Mouse (Mus musculus): ENCODE results near the gene Slc12a8. TPM values are rescaled to one million over a fixed set of nuclear protein-coding genes. Genes with fewer than 3 reads are reported as not detected.
"Not testable (repeated sequence)": the region's sequence is repeated elsewhere in the genome, so short reads cannot be mapped to it uniquely, and the experiment has no call there.

Slc12a8 gene
- polyA plus RNA-seq (2015; fragmentation: Nextera tagmentation; extraction: Ambion mirVana) = 0.05 and 0.09 TPM in 2 replicates

- Histone ChIP-seq H3K27me3 (peaks cover 20% of the 10 kb centered on the region), H3K4me1 (replicated peaks) (0 out of 2 replicates have a peak, but pooled peaks cover 3% of the 10 kb centered on the region), H3K36me3 (replicated peaks) (no peaks in the 10 kb centered on the region), H3K9ac (no peak within 1 kb of the TSS), H3K4me3 (replicated peaks) (no peak within 1 kb of the TSS), H3K27ac (replicated peaks) (no peak within 1 kb of the TSS), H3K4me2 (peak within 1 kb of the TSS; percentile 53), H3K9me3 (replicated peaks) (no peaks in the 10 kb centered on the region)
- WGBS (ENCODE audit: insufficient replicate concordance) = 10% methylated on average over 27 of the region's 27 CpGs
- ATAC-seq (ENCODE audit: insufficient read depth) = no peak
Observed at GRCm38 (mm10) chr16:33516807-33517565, at the start of gene Slc12a8. Slc12a8 (plus strand) TSS chr16:33517328.

GRCm38 (mm10) chr16:33467451-33467850, 49.7 kb upstream of the Slc12a8 start:
- Histone ChIP-seq H3K4me3 (replicated peaks) (no peak overlapping the region), H3K27ac (replicated peaks) (no peak overlapping the region), H3K36me3 (replicated peaks) (peaks cover 10% of the 10 kb centered on the region; the same call in 1 of the 2 replicates), H3K9me3 (replicated peaks) (no peaks in the 10 kb centered on the region), H3K27me3 (no peaks in the 10 kb centered on the region), H3K4me2 (no peak overlapping the region), H3K4me1 (replicated peaks) (peaks cover 6% of the 10 kb centered on the region; the same call in 1 of the 2 replicates), H3K9ac (no peak overlapping the region)
- ATAC-seq (ENCODE audit: insufficient read depth) = no peak
- 65% methylated on average over 6 of the region's 6 CpGs for WGBS (ENCODE audit: insufficient replicate concordance)

- H3K27me3 ChIP-seq = no peaks in the 10 kb centered on the region
- H3K36me3 ChIP-seq (replicated peaks) = peaks cover 10% of the 10 kb centered on the region; the same call in 1 of the 2 replicates
- no peaks in the 10 kb centered on the region for H3K9me3 ChIP-seq (replicated peaks)
- H3K27ac ChIP-seq (replicated peaks) = no peak overlapping the region
- no peak overlapping the region for H3K4me3 ChIP-seq (replicated peaks)
- H3K4me1 ChIP-seq (replicated peaks) = no peaks in the 10 kb centered on the region; the same call in 1 of the 2 replicates
- no peak for ATAC-seq (ENCODE audit: insufficient read depth)
- no peak overlapping the region for H3K4me2 ChIP-seq
- H3K9ac ChIP-seq = no peak overlapping the region
Observed at GRCm38 (mm10) chr16:33469973-33470372, 47.2 kb upstream of the Slc12a8 start.

GRCm38 (mm10) chr16:33474381-33474780, 42.7 kb upstream of the Slc12a8 start:
- H3K4me2 ChIP-seq = no peak overlapping the region
- H3K9me3 ChIP-seq (replicated peaks) = no peaks in the 10 kb centered on the region
- no peak for ATAC-seq (ENCODE audit: insufficient read depth)
- no peak overlapping the region for H3K4me3 ChIP-seq (replicated peaks)
- 66% methylated on average over 6 of the region's 6 CpGs for WGBS (ENCODE audit: insufficient replicate concordance)
- H3K36me3 ChIP-seq (replicated peaks) = peaks cover 28% of the 10 kb centered on the region
- no peaks in the 10 kb centered on the region for H3K27me3 ChIP-seq
- no peaks in the 10 kb centered on the region; the same call in 1 of the 2 replicates for H3K4me1 ChIP-seq (replicated peaks)
- no peak overlapping the region for H3K27ac ChIP-seq (replicated peaks)
- H3K9ac ChIP-seq = no peak overlapping the region

GRCm38 (mm10) chr16:33479926-33480325, 37.2 kb upstream of the Slc12a8 start:
- Histone ChIP-seq H3K9me3 (replicated peaks) (no peaks in the 10 kb centered on the region), H3K4me1 (replicated peaks) (no peaks in the 10 kb centered on the region), H3K4me2 (no peak overlapping the region), H3K36me3 (replicated peaks) (peaks cover 31% of the 10 kb centered on the region), H3K27ac (replicated peaks) (no peak overlapping the region), H3K4me3 (replicated peaks) (no peak overlapping the region), H3K9ac (no peak overlapping the region), H3K27me3 (no peaks in the 10 kb centered on the region)
- no peak for ATAC-seq (ENCODE audit: insufficient read depth)

- Histone ChIP-seq H3K4me1 (replicated peaks) (no peaks in the 10 kb centered on the region), H3K36me3 (replicated peaks) (peaks cover 23% of the 10 kb centered on the region; the same call in 1 of the 2 replicates), H3K4me3 (replicated peaks) (no peak overlapping the region), H3K27me3 (no peaks in the 10 kb centered on the region), H3K27ac (replicated peaks) (no peak overlapping the region), H3K4me2 (no peak overlapping the region), H3K9me3 (replicated peaks) (no peaks in the 10 kb centered on the region), H3K9ac (no peak overlapping the region)
- ATAC-seq (ENCODE audit: insufficient read depth) = no peak
- 83% methylated on average over 2 of the region's 2 CpGs for WGBS (ENCODE audit: insufficient replicate concordance)
Observed at GRCm38 (mm10) chr16:33481148-33481547, 36.0 kb upstream of the Slc12a8 start.

GRCm38 (mm10) chr16:33482309-33482708, 34.8 kb upstream of the Slc12a8 start:
- Histone ChIP-seq H3K4me1 (replicated peaks) (no peaks in the 10 kb centered on the region), H3K36me3 (replicated peaks) (peaks cover 16% of the 10 kb centered on the region; the same call in 1 of the 2 replicates), H3K4me2 (no peak overlapping the region), H3K9me3 (replicated peaks) (no peaks in the 10 kb centered on the region), H3K9ac (no peak overlapping the region), H3K27me3 (no peaks in the 10 kb centered on the region), H3K4me3 (replicated peaks) (no peak overlapping the region), H3K27ac (replicated peaks) (no peak overlapping the region)
- WGBS (ENCODE audit: insufficient replicate concordance) = 81% methylated on average over 3 of the region's 3 CpGs
- ATAC-seq (ENCODE audit: insufficient read depth) = no peak

- H3K9ac ChIP-seq = no peak overlapping the region
- no peak overlapping the region for H3K27ac ChIP-seq (replicated peaks)
- H3K4me2 ChIP-seq = no peak overlapping the region
- no peaks in the 10 kb centered on the region for H3K9me3 ChIP-seq (replicated peaks)
- no peak overlapping the region for H3K4me3 ChIP-seq (replicated peaks)
- no peak for ATAC-seq (ENCODE audit: insufficient read depth)
- 89% methylated on average over 4 of the region's 4 CpGs for WGBS (ENCODE audit: insufficient replicate concordance)
- H3K4me1 ChIP-seq (replicated peaks) = no peaks in the 10 kb centered on the region
- peaks cover 15% of the 10 kb centered on the region for H3K36me3 ChIP-seq (replicated peaks)
- no peaks in the 10 kb centered on the region for H3K27me3 ChIP-seq
Observed at GRCm38 (mm10) chr16:33487709-33488108, 29.4 kb upstream of the Slc12a8 start.

GRCm38 (mm10) chr16:33494374-33494773, 22.8 kb upstream of the Slc12a8 start:
- no peak overlapping the region for H3K4me2 ChIP-seq
- H3K9me3 ChIP-seq (replicated peaks) = no peaks in the 10 kb centered on the region
- no peak overlapping the region for H3K27ac ChIP-seq (replicated peaks)
- H3K27me3 ChIP-seq = no peaks in the 10 kb centered on the region
- WGBS (ENCODE audit: insufficient replicate concordance) = 82% methylated on average over 4 of the region's 4 CpGs
- no peaks in the 10 kb centered on the region for H3K4me1 ChIP-seq (replicated peaks)
- H3K9ac ChIP-seq = no peak overlapping the region
- peaks cover 35% of the 10 kb centered on the region for H3K36me3 ChIP-seq (replicated peaks)
- ATAC-seq (ENCODE audit: insufficient read depth) = no peak
- no peak overlapping the region for H3K4me3 ChIP-seq (replicated peaks)

GRCm38 (mm10) chr16:33508082-33508481, 9.0 kb upstream of the Slc12a8 start:
- Histone ChIP-seq H3K27me3 (no peaks in the 10 kb centered on the region), H3K36me3 (replicated peaks) (no peaks in the 10 kb centered on the region), H3K27ac (replicated peaks) (no peak overlapping the region), H3K4me3 (replicated peaks) (no peak overlapping the region), H3K9me3 (replicated peaks) (no peaks in the 10 kb centered on the region), H3K9ac (no peak overlapping the region), H3K4me1 (replicated peaks) (no peaks in the 10 kb centered on the region), H3K4me2 (no peak overlapping the region)
- no peak for ATAC-seq (ENCODE audit: insufficient read depth)
- WGBS (ENCODE audit: insufficient replicate concordance) = 64% methylated on average over 4 of the region's 4 CpGs

GRCm38 (mm10) chr16:33509231-33509630, 7.9 kb upstream of the Slc12a8 start:
- not testable (repeated sequence) for H3K4me2 ChIP-seq; H3K27me3 ChIP-seq; H3K4me3 ChIP-seq (replicated peaks); H3K27ac ChIP-seq (replicated peaks); H3K4me1 ChIP-seq (replicated peaks); H3K36me3 ChIP-seq (replicated peaks); H3K9me3 ChIP-seq (replicated peaks); ATAC-seq (ENCODE audit: insufficient read depth); H3K9ac ChIP-seq
- WGBS (ENCODE audit: insufficient replicate concordance) = 66% methylated on average over 2 of the region's 2 CpGs

GRCm38 (mm10) chr16:33510856-33511255, 6.3 kb upstream of the Slc12a8 start:
- H3K9ac ChIP-seq; H3K4me2 ChIP-seq; H3K27me3 ChIP-seq; H3K36me3 ChIP-seq (replicated peaks); H3K4me3 ChIP-seq (replicated peaks); H3K27ac ChIP-seq (replicated peaks); H3K4me1 ChIP-seq (replicated peaks); ATAC-seq (ENCODE audit: insufficient read depth); H3K9me3 ChIP-seq (replicated peaks): not testable (repeated sequence)
- 71% methylated on average over 4 of the region's 4 CpGs for WGBS (ENCODE audit: insufficient replicate concordance)

Measured in liver, embryonic 15.5 days (tissue).